Mouse (Mus musculus) embryonic stem cell, embryonic (primary cell): ENCODE data around the gene Cpeb3.

Source experiments
- CTCF ChIA-PET, 4 experiments: fragments of 300-600 bp in 2 of 4; fragments of 350-600 bp in 2 of 4; sonication (Branson Sonifier 250); formaldehyde crosslinking; loops; one replicate each; lab custom pipeline; 2022; ENCODE audit warnings: inconsistent platforms in 2 of 4; lab: Charles Lee
- POLR2A ChIA-PET, 4 experiments: fragments of 300-600 bp in 2 of 4; fragments of 350-600 bp in 2 of 4; sonication (Branson Sonifier 250); formaldehyde crosslinking; loops; one replicate each; lab custom pipeline; 2022; ENCODE audit warnings: antibody characterized with exemption in 4 of 4, inconsistent platforms in 1 of 4; lab: Charles Lee

Cpeb3 gene

DNA sequence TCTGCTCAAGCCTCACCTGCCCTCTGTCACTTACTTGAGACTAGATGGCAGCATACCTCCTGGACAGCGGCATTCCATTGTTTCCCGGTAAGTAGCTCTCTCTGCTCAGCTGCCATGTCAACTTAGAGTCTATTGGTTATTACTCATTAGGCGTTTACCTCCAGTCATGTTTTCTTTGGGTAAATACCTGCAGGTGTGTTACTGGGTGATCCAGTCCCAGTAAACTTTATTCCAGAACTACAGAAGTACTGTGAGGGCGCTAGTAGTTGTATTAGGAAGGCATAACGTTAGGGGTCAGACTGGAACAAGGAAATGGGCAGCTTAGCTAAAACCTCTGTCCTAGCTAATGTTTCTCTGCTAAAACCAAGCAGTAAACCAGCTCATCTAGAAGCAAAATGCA lies 203.8 kb downstream of the Cpeb3 start:
- CTCF ChIA-PET, result interaction anchor here in 1 of 4 experiments (0.6 to 1.0 kb wide), 2 partner anchors 63 to 157 kb away, joined by 3 read pairs; no protein-coding TSS in a partner anchor
- POLR2A ChIA-PET, result interaction anchor here in 3 of 4 experiments (0.5 to 2.9 kb wide), 10 partner anchors 9 to 276 kb away, joined by 3 to 9 read pairs (median 3); partner anchors contain the start of gene Btaf1 (in 1 of the 3)
